ENCODE assay signal across 12 mouse cellular contexts in genomic region chr13:117765487-117765886, GRCm38 (mm10).
A peak's percentile ranks its signal among the peaks of the same experiment; 100 is the strongest.
DNase-seq lines count a peak whose midpoint lies in the region; ATAC-seq lines count a peak whose summit lies in the region.
"Had no signal": no experiment of that assay in that cellular context is flagged by ENCODE, and none has a peak within 500 bp of the region (broad histone marks: within the 10 kb centered on the region; RNA-seq: fewer than 3 reads in every experiment).

No protein-coding gene starts in this region.

- H3K27me3 ChIP-seq in forebrain, embryonic 13.5 days, result no peaks in the 10 kb centered on the region
- no peaks in the 10 kb centered on the region for H3K27me3 ChIP-seq in forebrain, embryonic 12.5 days
- no peaks in the 10 kb centered on the region for H3K27me3 ChIP-seq in neural tube, embryonic 15.5 days (replicated peaks)
- H3K27me3 ChIP-seq: heart, embryonic 12.5 days; intestine, embryonic 15.5 days had no signal

- DNase-seq in cerebellum, adult 8-10 months, result peak; percentile 31
- peak; percentile 80 to 88 for DNase-seq in layer of hippocampus, adult 18-20 months (ENCODE audit: low spot score in 2 of 2)
- no peak for DNase-seq in lung, postnatal 14 days
- DNase-seq in urinary bladder, postnatal 4 days (ENCODE audit: low spot score in 2 of 2), result no peak
- no peak for DNase-seq in yolk sac, embryonic 10.5 days (ENCODE audit: low spot score)
- DNase-seq: thymus, postnatal 4 days had no signal

- no peaks in the 10 kb centered on the region for H3K9me3 ChIP-seq in forebrain, embryonic 13.5 days (replicated peaks)
- no peaks in the 10 kb centered on the region for H3K9me3 ChIP-seq in forebrain, embryonic 12.5 days
- no peaks in the 10 kb centered on the region for H3K9me3 ChIP-seq in neural tube, embryonic 15.5 days (replicated peaks)
- H3K9me3 ChIP-seq: G1E; heart, embryonic 12.5 days; intestine, embryonic 15.5 days had no signal

- H3K36me3 ChIP-seq in forebrain, embryonic 13.5 days (ENCODE audit: poor library complexity, severe bottlenecking), result no peaks in the 10 kb centered on the region
- H3K36me3 ChIP-seq in forebrain, embryonic 12.5 days (replicated peaks), result no peaks in the 10 kb centered on the region
- no peaks in the 10 kb centered on the region for H3K36me3 ChIP-seq in neural tube, embryonic 15.5 days
- H3K36me3 ChIP-seq: G1E; heart, embryonic 12.5 days; intestine, embryonic 15.5 days had no signal

- WGBS in forebrain, embryonic 13.5 days, result 74% methylated on average over 6 of the region's 6 CpGs
- WGBS in forebrain, embryonic 12.5 days, result 83% methylated on average over 6 of the region's 6 CpGs
- WGBS in neural tube, embryonic 15.5 days, result 69% methylated on average over 6 of the region's 6 CpGs

- H3K4me2 ChIP-seq in forebrain, embryonic 13.5 days, result no peak overlapping the region
- no peak overlapping the region for H3K4me2 ChIP-seq in forebrain, embryonic 12.5 days
- no peak overlapping the region for H3K4me2 ChIP-seq in neural tube, embryonic 15.5 days
- H3K4me2 ChIP-seq: heart, embryonic 12.5 days; intestine, embryonic 15.5 days had no signal

- H3K27ac ChIP-seq in forebrain, embryonic 13.5 days, result no peak overlapping the region
- no peak overlapping the region for H3K27ac ChIP-seq in forebrain, embryonic 12.5 days
- H3K27ac ChIP-seq in neural tube, embryonic 15.5 days (replicated peaks), result no peak overlapping the region
- H3K27ac ChIP-seq: intestine, embryonic 15.5 days had no signal

- ATAC-seq in forebrain, embryonic 13.5 days, result peak; percentile 94
- ATAC-seq in forebrain, embryonic 12.5 days (ENCODE audit: low FRiP score), result no peak
- peak; percentile 70 for ATAC-seq in neural tube, embryonic 15.5 days (ENCODE audit: low FRiP score)
- ATAC-seq: intestine, embryonic 15.5 days had no signal

- H3K9ac ChIP-seq in forebrain, embryonic 13.5 days, result no peak overlapping the region
- H3K9ac ChIP-seq in forebrain, embryonic 12.5 days, result no peak overlapping the region
- H3K9ac ChIP-seq in neural tube, embryonic 15.5 days (replicated peaks), result no peak overlapping the region
- H3K9ac ChIP-seq: heart, embryonic 12.5 days; intestine, embryonic 15.5 days had no signal

- H3K4me1 ChIP-seq in forebrain, embryonic 13.5 days, result no peaks in the 10 kb centered on the region
- H3K4me1 ChIP-seq in forebrain, embryonic 12.5 days, result no peaks in the 10 kb centered on the region
- H3K4me1 ChIP-seq in neural tube, embryonic 15.5 days, result no peaks in the 10 kb centered on the region
- H3K4me1 ChIP-seq: heart, embryonic 12.5 days; intestine, embryonic 15.5 days had no signal

- no peak overlapping the region for H3K4me3 ChIP-seq in forebrain, embryonic 13.5 days
- H3K4me3 ChIP-seq in forebrain, embryonic 12.5 days (replicated peaks), result no peak overlapping the region
- no peak overlapping the region for H3K4me3 ChIP-seq in neural tube, embryonic 15.5 days (replicated peaks)
- H3K4me3 ChIP-seq: heart, embryonic 12.5 days; intestine, embryonic 15.5 days had no signal

Comparison
In these comparisons a context has a peak if more than half of its experiments do, and no peak if none do; other contexts are left out.
1. DNase-seq: peak in cerebellum, adult 8-10 months (single experiment) and layer of hippocampus, adult 18-20 months (2 of 2); none in lung, postnatal 14 days (single experiment), urinary bladder, postnatal 4 days (0 of 2) and yolk sac, embryonic 10.5 days (single experiment).